Mouse (Mus musculus) neural tube, postnatal 0 days (tissue): ENCODE measurements around the gene Hck. TPM values are rescaled to one million over a fixed set of nuclear protein-coding genes. Genes with fewer than 3 reads are reported as not detected.

Experiments
- polyA plus RNA-seq: library from polyadenylated mRNA; unstranded; fragments of >200 nt; fragmentation: Nextera tagmentation; extraction: Ambion mirVana; gene quantifications from 2 replicates; pipeline ENCODE4 v1.2.1, GENCODE M21; 2015

Hck gene
- polyA plus RNA-seq = 6.4 and 6.8 TPM in 2 replicates

DNA sequence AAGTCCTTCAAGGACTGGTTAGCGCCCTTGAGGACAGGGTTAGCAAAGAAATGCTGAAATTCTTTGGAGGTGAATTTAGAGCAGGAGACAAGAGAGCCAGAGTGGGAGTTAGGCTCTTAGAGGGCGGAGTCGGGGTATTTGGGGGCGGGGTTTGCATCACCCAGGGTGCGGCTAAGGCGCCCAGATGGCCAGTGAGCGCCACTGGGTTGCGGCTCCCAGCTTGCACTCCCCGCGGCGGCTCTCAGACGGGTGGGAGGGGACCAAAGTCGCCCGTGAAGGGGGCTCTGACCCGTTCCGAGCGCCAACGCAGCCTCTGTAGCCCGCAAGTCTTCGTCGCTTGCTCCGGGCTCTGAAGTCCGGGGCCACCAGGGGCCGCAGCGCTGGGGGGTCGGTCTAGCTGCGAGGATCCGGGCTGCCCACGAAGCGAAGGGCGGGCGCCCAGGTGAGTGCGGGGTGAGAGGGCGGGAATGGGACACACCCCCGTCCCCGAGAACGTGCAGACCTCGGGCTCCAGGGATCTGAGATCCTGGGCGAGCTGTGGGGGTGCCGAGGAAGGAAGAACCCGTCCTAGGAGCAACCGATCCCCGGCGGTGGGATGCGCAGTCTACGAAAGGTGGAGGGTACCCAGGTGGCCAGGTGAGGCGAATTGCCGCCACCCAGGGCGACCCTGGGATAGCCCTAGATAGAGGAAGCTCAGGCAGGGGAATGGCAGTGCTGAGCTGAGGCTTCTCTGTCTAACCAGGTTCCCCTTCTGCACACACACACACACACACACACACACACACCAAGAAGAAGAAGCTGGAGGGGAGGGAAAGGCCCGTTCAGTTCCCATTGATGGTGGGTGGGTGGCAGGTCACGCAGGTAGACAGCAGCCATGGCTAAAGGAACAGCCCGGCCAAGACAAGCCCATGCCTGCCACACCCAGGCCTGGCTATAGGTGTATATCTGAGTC is at the start of gene Hck:
Hck (plus strand) TSS at position 156 of the 952 bp plus-strand sequence.

DNA sequence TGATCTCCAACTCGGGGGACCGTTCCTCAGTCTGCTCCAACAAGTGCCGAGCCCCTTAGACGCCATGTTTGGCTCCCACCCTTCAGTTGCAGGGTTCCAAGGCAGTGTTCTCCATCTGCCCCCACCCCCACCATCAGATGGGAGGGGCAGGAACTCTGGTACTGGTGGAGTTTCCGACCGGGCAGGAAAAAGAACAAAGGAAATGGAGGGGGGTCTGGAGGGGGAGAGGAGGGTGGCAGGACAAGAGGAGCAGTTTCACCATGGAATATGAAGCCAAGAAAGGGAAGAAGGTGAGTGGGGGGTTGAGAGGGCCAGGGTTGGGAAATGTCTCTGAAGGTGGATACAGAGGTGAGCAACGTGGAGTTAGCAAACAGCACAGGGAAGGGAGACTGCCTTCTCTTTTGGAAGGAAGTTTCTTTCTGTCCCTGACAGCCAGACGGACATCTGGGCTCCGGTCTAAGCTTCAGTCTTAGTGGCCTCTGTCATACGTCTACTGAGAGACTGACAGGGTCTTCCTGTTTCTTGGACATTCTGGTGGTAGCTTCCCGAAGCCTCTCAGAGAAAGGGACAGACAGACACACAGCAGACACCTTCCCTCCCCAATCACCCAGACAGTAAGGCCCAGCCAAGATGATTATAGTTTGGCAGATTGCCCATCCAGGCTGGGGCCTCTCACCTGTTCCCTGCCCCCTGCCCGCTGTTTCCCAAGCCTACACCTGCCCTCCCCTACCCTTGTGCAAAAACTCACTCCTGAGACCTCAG is 42.3 kb upstream of the Hck start, which contains the start of gene Ccm2l:
Ccm2l (plus strand) TSS at position 209 of the 762 bp plus-strand sequence.

DNA sequence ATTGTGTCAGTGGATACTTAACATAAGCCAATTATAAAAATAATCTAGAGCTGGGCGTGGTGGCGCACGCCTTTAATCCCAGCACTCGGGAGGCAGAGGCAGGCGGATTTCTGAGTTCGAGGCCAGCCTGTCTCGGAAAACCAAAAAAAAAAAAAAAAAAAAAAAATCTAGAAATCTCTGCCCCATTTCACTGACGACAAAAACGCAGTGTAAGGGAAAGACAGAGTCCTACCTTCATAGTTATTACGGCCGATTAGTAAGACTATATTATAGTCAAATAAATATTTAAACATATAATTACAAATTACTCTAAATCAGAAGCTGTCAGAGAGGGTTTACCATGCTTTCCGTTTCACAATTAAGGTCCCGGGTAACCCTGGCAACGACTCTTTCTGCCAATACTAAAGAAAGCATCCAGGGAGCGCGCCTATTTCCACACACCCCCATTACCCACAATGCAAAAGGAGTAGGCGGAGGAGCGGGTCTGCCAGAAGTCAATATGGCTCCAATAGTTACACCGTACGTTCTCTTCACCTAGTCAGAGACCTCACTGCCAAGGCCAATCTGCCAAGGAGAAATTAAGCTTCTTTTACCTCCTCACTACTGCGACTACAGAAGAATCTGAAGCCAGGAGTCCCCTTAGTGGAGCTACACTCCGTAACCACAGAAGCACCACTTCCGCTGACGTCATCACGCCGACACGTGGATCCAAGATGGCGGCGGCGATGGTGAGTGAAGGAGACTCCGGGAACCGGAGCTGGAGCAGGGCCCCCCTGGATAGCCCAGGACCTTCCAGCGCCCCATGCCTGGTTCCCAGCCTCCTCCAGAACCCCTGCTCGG is 52.8 kb downstream of the Hck start, which contains the start of gene Tm9sf4:
Tm9sf4 (plus strand) TSS at position 460 of the 840 bp plus-strand sequence.

Other genes starting within 250 kb of the Hck start
- not detected in 2 replicates for gene Mylk2, start 197.1 kb upstream of the Hck start, polyA plus RNA-seq
- gene Foxs1, start 175.3 kb upstream of the Hck start, polyA plus RNA-seq = 2.9 and 3.9 TPM in 2 replicates
- 25.0 and 28.6 TPM in 2 replicates for gene Dusp15, start 156.8 kb upstream of the Hck start, polyA plus RNA-seq
- 6.0 and 6.9 TPM in 2 replicates for gene Ttll9, start 146.0 kb upstream of the Hck start, polyA plus RNA-seq
- 232 and 240 TPM in 2 replicates for gene Pdrg1, start 93.0 kb upstream of the Hck start, polyA plus RNA-seq
- gene Xkr7, start 76.6 kb upstream of the Hck start, polyA plus RNA-seq = 1.2 and 1.6 TPM in 2 replicates
- gene Ccm2l, start 42.5 kb upstream of the Hck start, polyA plus RNA-seq = 1.4 and 2.3 TPM in 2 replicates
- gene Tm9sf4, start 52.8 kb downstream of the Hck start, polyA plus RNA-seq = 70.4 and 79.2 TPM in 2 replicates
- gene Tspyl3, start 117.0 kb downstream of the Hck start, polyA plus RNA-seq = 36.7 and 37.9 TPM in 2 replicates
- 2.4 and 3.2 TPM in 2 replicates for gene Plagl2, start 133.0 kb downstream of the Hck start, polyA plus RNA-seq
- 4.2 and 4.6 TPM in 2 replicates for gene Pofut1, start 133.1 kb downstream of the Hck start, polyA plus RNA-seq
- 15.7 and 18.5 TPM in 2 replicates for gene Kif3b, start 182.9 kb downstream of the Hck start, polyA plus RNA-seq
- 12.0 and 12.6 TPM in 2 replicates for gene Asxl1, start 237.4 kb downstream of the Hck start, polyA plus RNA-seq